Mouse (Mus musculus): ENCODE results near the gene Poln. TPM values are rescaled to one million over a fixed set of nuclear protein-coding genes. Genes with fewer than 3 reads are reported as not detected.

Poln gene
- 1 to 10 TPM; 1.1 to 1.3 TPM for total RNA-seq (2021)
- long read RNA-seq, partial matches to known transcripts: 0 of 2 reads
- long read RNA-seq, other reads (novel, unspliced or antisense): 2 of 2 reads

DNA sequence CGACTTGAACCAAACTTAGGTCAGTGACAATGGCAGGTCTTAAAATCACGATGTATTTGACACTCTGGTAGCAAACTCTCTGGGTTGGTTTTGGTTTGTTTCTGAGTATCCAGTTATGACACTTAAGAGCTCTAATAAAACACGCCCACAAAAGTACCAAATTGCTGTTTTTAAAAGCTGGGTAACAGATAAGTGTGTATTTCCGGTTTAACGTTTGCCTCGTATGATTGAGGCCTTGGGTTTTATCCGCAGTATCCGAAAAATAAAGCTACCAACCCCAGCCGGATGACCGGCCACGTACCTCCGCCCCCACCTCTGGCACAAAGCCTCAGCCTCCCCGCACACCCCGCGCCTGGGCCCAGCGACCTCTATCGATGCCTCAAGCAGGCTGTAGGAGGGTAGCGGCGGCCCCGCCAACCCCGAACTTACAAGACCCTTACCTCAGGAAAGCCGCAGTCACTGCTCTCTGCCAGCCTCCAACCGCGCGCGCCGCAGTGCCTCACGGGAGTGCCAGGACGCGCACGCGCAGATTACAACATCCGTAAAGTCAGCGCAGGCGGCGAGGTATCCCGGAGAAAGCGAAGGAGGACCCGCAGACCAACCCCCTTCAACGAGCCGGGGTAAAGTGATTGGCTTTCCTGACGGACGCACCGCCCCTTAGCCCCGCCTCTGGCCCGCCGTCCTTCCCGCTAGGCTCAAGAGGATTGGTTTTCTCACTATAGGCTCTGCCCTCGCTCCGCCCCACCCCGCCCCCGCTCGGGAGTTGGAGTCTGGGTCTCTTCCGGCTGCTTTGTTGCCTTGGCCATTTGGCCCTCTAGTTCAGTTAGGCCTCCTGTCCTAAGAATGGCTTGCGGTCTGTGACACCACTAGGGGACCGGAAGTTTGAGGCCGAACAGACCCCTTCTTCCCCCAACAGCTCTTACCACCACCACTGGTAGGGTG lies at the start of gene Poln, which contains the start of gene Haus3:
Gene Poln (minus strand): TSS at position 499 of the 942 bp plus-strand sequence.
Gene Haus3 (minus strand): TSS at position 578 of the 942 bp plus-strand sequence.
- peak; percentile 97 to 98 for DNase-seq (ENCODE audit: low spot score in 2 of 2)

DNA sequence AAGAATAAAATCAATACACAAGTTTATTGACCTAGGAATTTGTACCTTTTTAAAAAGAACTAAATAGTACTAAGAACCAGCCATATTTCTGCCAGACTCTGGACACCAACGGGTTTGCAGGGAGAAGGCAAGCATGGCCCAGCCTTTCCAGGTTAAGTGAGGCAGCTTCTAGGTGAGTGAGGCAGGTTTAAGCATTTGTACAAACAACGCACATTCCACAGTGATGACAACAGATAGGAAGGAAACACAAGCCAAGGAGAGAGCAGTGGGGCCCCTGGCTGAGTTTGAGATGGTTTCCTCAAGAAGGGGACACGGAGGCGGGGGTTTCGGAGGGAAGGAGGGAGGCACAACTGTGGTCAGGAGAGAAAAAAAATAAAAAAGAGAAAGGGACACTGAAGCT lies 49.4 kb upstream of the Poln start:
- no peak for DNase-seq (ENCODE audit: low spot score in 2 of 2)

DNA sequence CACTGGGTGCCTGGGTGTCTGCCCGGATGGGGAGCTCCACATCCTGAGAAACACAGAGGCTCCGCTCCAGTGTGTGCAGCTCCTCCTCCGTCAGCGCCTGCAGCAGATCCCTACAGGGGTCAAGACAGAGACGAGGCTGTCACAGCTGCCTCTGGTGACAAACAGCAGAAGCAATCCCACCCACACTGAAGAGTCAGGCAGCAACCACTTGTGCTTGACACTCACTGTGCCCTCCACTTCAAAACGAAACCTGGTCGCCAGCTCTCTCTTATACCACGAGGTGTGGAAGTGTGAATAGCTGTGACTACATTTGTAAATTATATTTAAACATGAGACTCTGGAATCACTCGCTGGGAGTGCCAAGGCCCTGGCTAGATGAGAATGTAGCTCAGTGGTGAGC lies 48.5 kb upstream of the Poln start:
- no peak for DNase-seq (ENCODE audit: low spot score in 2 of 2)

DNA sequence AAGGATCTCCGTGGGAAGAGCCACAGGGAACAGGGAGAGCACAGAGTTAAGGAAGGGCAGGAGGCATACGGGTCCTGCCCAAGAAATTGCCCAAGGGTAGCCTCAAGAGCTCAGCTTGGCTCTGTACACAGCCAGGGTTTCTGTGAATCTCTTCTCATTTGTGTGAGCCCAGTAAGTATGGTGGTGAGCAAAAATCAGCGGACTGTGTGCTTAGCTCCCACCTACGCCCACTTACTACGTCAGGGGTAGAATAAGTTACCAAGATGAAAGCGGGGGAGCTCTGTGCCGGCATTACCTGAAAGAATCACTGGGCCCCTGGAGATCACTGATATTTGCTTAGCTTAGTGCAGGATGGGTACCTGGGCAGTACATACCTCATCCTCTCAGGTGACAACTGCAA lies 46.8 kb upstream of the Poln start:
- no peak for DNase-seq (ENCODE audit: low spot score in 2 of 2)

DNA sequence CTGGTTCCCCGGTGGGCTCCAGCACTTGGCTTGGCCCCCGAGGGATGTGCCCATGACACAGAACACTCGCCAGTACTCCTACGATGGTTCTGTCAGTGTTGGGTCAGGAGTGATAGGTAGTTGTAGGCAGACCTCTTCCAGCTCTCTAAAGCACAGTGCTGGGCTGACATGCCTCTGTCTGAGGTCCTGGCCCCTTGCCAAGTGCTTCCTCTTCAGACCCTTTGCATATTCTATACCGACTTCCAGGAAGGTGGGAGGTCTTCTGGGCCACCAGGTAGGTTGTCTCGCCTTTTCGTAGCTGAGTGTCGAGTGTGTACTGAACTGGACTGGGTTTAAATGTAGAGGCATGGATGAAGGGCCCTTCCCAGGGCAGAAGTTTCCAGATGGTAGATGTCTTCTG lies 44.4 kb upstream of the Poln start:
- DNase-seq (ENCODE audit: low spot score in 2 of 2): no peak

DNA sequence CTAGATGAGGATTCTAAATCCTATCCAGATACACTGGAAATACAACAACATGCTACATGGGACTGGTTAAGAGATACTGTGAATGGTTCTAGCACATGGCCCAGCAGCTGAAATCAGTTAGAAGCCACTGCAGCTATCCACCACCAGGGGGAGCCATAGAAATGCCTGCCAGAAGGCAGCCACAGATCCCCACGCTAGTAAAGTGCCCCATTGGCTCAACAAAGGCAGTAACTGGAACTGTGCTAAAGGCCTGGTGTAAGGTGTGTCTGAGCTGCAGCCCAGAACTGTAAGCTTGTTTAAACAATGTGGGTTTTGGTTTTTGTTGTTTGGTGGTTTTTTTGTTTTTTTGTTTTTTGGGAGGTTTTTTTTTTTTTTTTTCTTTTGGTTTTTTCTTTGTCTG lies 41.0 kb upstream of the Poln start:
- peak; percentile 59 to 89 for DNase-seq (ENCODE audit: low spot score in 2 of 2)

DNA sequence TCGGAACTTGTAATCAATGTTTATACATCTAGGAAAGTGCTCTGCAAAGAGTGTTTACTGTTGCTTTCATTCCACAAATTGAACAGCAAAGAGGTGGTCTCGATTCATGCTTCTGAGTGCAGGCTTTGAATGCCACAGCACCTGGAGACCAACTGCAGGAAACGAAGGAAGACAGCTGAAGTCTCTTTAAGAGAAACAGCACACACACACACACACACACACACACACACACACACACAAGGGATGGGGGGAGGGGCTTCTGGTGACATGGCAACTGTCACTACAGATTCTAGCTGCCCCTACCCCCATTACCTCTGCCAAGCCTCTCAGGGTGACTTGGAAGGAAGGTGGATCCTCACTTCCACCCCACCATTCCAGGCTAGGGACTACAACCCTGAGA lies 38.3 kb upstream of the Poln start:
- no peak for DNase-seq (ENCODE audit: low spot score in 2 of 2)

DNA sequence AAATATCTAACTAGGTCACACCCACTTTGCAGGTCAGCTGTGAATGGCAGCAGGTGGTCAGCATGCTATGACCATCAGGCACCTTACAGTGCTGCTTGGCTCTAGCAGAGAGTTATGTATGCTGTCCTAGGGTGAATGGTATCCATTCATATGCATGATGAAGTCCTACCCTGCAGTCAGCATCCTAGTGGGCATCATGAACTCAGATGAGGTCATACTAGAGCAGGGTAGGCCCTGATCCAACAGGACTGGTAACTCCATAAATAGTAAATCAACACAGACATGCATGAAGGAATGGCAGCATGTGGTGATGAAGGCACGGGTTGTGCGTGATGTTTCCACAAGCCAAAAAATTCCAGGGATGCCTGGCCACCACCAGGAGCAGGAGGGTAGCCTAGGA lies 36.5 kb upstream of the Poln start:
- DNase-seq (ENCODE audit: low spot score in 2 of 2): no peak

DNA sequence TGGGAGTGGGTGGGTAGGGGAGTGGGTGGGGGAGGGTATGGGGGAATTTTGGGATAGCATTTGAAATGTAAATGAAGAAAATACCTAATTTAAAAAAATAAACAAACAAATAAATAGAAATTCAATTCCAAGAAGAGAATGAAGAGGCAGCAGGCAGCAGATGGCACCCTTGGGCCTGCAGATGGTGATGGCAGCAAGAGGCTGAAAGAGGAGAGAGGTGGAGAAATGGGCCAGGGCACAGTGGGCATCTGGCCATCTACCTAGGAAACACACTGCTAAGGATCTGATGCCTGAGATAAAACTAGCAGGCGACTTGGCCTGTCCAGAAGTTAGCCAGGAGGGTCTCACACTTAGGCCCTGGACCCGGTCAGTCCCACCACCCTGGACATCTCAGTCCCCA lies 35.7 kb upstream of the Poln start:
- no peak for DNase-seq (ENCODE audit: low spot score in 2 of 2)

DNA sequence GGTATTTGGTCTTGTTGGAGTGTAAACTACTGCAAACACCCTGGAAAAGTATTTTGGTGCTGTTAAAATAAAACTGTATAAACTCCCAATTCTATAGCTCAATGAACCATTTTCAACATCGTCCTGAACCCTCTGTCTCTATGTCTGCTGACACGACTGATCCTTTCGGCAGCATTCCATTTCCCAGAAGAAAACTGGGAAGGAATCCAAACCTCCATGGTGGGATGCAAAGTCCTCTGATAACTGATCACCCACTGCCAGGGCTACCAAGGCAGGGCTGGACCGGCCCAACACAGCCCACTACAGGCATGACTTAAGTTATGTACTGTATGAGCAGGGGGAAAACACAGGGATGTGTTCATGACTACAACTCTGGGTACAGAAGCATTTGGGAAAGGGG lies 32.8 kb upstream of the Poln start:
- no peak for DNase-seq (ENCODE audit: low spot score in 2 of 2)

DNA sequence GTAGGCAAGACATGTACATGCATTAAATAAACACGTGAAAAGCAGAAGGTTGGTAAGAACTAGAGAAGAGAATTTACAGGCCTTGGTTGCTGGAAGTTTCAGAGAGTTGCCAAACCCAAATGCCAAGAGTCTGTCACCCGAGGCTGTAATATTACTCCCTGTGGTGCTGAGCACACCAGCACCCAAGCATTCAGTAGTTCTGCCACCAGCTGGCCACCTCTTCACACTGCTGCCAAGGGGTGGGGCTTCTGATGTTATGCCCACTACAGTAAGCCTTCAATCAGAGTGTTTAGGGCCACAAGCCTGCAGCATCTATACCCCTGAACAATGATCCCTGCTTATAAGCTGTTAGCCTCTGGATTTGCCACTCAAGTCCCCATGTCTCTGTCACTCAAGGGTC lies 32.1 kb upstream of the Poln start:
- no peak for DNase-seq (ENCODE audit: low spot score in 2 of 2)

DNA sequence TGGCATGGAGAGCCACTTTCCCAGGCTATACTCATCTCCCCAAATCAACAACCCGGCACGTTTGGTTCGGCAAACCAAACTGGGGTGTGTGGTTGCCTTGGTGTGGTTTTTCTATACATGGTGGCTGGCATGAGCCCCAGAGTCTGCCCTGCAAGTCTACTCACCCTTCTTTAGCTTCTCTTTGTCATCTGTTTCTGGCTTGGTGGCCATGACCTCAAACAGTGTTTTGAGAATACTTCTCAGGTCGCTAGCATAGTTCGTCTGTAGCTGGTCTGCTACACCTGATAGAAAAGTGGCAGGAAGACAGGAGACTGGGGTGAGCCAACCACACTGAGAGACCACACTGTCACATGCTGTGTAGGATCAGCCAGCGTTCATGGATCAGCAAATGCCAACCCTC lies 29.4 kb upstream of the Poln start:
- DNase-seq (ENCODE audit: low spot score in 2 of 2): no peak

DNA sequence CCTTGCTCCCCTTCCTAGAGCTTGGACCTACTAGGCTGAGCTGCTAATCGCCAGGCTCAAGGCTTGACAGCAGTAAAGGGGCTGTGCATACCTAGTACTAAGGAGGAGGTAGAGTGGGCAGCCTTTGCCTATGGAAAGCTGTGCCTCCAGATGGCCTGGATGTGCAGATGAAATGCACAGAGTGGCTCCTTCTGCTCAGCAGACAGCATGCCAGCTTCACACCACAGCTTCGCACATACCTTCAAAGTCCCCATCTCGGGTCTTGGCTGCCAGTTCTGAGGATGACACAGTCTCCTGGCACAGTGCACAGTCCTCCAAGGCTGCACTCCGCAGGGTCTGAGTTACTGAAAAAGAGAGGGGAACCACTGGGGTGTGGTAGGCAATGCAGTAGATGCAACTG lies 28.0 kb upstream of the Poln start:
- DNase-seq (ENCODE audit: low spot score in 2 of 2): peak; percentile 63 to 71

DNA sequence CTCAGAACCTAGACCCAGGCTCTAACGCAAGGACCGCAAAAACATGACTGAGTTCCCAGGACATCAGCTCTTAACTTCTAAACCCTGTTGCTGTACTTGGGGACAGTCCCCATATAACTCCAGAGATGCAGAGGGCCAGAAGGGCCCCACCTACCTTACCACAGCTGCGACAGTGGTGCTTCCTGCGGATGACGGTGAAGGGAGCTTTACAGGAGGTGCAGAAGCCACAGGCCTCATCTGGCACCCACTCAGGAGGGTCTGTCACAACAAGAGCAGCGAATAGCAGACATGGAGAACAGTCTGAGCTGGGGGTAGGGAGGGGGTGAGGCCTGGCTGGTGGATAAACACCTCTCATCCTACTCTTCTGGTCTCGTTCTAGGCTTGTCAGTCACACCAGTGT lies 27.2 kb upstream of the Poln start:
- no peak for DNase-seq (ENCODE audit: low spot score in 2 of 2)

DNA sequence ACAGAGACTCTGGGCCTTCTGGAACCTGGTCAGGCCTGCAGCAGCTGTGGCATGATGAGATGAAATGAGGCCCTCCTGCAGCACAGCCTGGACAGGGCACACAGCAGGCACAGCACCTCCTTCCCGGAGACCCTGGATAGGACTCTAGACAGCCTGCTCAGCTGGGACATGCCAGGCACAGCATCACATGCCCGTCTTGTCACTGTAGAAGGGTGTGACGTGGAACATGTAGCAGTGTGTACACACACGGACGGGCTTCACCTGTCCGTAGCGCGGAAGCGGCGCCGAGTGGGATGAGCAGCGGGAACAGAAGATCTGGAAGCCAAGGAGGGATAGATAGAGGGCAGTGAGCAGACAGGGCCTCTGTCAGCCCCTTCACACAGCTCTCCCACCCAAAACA lies 26.5 kb upstream of the Poln start:
- no peak for DNase-seq (ENCODE audit: low spot score in 2 of 2)

DNA sequence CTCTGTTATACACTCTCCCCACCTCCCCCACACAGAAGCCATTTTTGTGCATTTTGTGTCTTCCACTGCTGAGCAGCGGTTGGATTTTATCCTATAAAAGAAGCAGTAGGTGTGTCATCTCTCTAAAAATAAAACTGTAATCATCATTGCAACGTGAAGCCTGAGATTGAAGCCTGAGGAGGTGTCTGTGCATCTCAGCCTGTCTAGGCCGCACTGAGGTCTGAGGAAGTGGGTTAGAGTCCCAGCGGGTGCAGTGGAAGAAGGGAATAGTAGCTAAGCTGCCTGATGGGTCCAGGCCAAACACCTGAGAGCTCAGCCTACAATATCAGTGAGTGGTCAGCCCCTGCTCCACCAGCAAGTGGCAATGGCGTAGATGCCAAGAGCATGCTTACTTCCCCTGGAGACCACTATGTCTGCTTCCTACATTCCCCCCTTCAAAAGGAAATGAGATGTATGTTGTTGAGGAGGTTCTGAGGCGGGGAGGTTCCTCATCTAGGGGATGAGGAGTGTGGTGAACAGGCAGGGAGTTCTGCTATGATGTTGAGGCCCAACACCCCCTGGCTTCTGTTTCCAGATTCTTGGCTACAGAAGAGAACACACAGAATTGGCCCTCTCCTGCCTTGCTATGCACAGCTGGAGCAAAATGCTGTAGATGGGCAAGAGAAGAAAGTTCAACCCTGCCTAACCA lies 25.9 kb upstream of the Poln start:
- no peak for DNase-seq (ENCODE audit: low spot score in 2 of 2)

DNA sequence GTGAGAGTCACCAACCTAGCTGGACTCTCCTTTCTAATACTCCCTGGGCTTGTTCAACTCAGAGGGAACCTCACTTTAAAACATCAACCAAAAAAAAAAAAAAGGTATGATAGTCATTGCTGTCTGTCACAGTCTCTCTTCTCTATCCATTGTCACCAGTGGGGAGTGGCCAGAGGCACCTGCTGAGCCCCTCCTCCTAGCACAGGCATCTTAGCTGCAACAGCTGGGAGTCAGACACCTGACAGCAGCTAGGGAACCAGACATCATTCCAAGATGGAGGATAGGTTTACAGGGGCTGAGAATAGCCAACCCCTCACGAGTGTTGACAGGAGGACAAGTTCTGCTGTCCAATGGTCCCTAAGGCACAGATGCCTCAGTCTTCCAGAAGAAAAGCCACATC lies 25.2 kb upstream of the Poln start:
- DNase-seq (ENCODE audit: low spot score in 2 of 2): no peak

DNA sequence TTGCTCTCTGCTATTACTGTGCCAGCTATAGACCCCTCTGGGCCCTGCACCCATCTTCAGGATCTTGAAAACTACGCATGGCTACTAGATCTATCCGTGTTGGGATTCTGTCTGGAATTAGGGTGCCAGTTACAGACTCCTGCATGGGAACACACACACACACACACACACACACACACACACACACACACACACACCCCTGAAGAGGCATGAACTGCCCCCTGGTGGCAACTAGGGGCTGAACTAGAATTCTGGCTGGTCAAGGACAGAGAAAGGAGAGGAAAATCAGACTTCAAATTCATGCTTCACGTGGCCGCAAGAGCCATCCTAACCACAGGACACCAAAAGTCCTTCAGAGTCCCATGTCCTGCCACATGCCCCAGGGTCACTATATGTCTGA lies 22.6 kb upstream of the Poln start:
- peak in 1 of 2 experiments; percentile 57 for DNase-seq (ENCODE audit: low spot score in 2 of 2)

DNA sequence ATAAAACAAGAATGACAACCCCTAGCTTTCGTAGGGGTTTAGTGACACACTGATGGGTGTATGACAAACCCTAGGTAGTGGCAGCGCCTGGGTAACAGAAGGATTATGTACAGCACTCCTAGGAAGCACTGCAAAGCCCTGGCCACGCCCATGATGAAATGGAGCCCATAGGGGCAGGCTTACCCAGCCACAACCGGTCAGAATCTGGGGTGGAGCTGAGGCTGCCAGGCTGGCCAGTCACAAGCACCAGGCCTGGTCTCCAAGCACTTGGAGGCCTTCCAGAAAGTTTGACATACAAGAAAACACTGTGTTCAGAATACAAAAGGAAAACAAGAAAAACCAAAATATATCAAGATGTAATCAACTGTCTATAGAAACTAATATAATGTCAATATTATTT lies 21.8 kb upstream of the Poln start:
- DNase-seq (ENCODE audit: low spot score in 2 of 2): peak in 1 of 2 experiments; percentile 52

DNA sequence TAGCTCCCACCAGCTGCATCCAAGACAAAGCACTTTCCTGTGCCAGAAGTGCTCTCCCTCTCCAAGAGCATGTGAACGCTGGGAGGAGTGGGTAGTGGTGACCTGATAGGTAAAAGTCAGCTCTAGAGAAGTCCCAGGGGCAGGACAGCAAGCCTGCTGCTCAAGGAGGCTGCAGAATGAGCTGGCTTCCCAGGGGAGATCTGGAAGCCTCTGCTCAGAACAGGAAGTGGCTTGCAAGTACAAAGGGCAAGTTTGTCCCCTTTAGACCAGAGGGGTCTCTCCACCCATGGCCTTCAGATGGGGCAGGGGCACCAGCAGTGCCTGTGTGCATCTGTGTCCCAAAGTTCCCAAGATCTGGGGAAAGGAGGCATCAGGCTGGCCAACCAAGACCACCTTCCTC lies 20.3 kb upstream of the Poln start:
- no peak for DNase-seq (ENCODE audit: low spot score in 2 of 2)

DNA sequence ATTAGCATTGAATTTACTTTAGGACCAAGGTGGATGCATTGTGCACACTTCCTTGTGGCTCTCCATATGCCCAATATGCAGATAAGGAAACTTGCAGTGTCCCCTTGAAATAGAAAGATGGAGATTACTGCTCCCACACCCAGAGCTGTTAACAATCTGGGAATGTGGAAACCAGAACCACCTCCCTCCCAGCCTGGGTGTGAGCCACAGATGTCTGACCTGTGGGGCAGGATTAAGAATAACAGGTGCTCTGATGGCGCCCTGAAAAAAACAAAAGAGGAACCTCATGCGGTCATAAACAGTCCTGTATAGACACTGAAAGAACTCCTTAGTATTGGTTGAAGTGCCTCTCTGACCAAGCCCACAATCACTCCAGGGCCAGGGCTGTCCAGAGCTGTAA lies 19.6 kb upstream of the Poln start:
- DNase-seq (ENCODE audit: low spot score in 2 of 2): no peak

DNA sequence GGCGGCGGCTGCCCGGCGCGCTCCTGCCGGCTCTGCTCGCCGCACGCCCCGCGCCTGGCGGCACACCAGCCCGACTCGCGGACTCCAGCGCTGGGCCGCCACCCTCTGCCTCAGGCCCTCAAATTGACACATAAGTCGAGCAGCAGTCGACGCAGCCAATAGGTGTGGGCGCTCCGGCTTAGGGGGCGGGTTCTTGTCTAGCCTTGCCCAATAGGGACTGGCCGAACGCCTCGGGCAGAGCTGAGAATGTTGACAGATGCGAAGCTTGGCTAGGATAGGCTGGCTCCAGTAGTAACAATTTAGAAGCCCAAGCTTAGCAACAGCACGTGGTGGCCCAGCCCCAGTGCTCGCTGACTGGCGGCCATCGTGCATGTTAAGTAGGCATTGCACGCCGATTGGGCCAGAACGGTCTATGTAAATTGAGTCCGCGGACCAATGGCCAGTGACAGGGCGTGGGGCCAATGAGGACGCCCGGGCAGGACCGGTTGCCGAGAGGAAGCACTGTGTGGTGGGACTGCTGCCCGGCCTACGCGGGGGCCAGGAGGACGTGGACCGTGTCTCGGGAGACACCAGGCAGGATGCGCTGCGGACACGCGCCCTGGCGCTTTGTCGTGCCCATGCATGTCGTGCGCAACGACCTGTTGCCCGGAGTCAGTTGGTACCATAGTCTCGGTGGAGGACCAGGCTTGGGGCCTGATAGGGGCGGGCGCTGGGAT lies 18.5 kb upstream of the Poln start, which contains the start of gene Mxd4:
Gene Mxd4 (minus strand): TSS at position 120 of the 716 bp plus-strand sequence.
- DNase-seq (ENCODE audit: low spot score in 2 of 2): peak; percentile 99 to 100

All from layer of hippocampus, adult 18-20 months (tissue).